Mouse (Mus musculus) embryonic facial prominence, embryonic 10.5 days (tissue): ENCODE data around the gene Podn. TPM values are rescaled to one million over a fixed set of nuclear protein-coding genes. Genes with fewer than 3 reads are reported as not detected.

Source experiments
- DNase-seq: peaks from one replicate; pipeline ENCODE4 v3.0.0-alpha.2; 2017; ENCODE audit warnings: low spot score
- H3K27ac ChIP-seq: fragments of 300-500 bp; sonication (generic); replicated peaks from 2 replicates; pipeline ENCODE4 v1.5.1; 2016; ENCODE audit warnings: mild to moderate bottlenecking
- H3K27me3 ChIP-seq: fragments of 300-500 bp; sonication (generic); replicated peaks from 2 replicates; pipeline ENCODE4 v1.6.1; 2016; ENCODE audit warnings: low read depth, mild to moderate bottlenecking; ENCODE audit not compliant: poor library complexity, severe bottlenecking
- H3K36me3 ChIP-seq: fragments of 300-500 bp; sonication (generic); replicated peaks from 2 replicates; pipeline ENCODE4 v1.6.1; 2016; ENCODE audit warnings: mild to moderate bottlenecking, moderate library complexity
- H3K4me1 ChIP-seq: fragments of 300-500 bp; sonication (generic); 2 replicates; pipeline ENCODE4 v1.6.1; 2016
- H3K4me3 ChIP-seq: fragments of 300-500 bp; sonication (generic); 2 replicates; pipeline ENCODE4 v1.5.1; 2016; ENCODE audit warnings: mild to moderate bottlenecking, moderate library complexity
- H3K9me3 ChIP-seq: fragments of 300-500 bp; sonication (generic); 2 replicates; pipeline ENCODE4 v1.6.1; 2016; ENCODE audit warnings: mild to moderate bottlenecking
- WGBS: fragments of 180-500 bp; shearing (Covaris S2); methylation state at CpG from one replicate; pipeline ENCODE4 v1.1.7; 2016; 5-methylcytosine and 5-hydroxymethylcytosine counted together
- microRNA-seq: library from miRNA; unstranded; fragments of <30 nt; microRNA quantifications from one replicate; pipeline ENCODE4, GENCODE M21; 2017
- polyA plus RNA-seq: library from polyadenylated mRNA; unstranded; fragments of >200 nt; fragmentation: Nextera tagmentation; extraction: Ambion mirVana; gene quantifications from 2 replicates; pipeline ENCODE4 v1.2.1, GENCODE M21; 2016

Podn gene
- polyA plus RNA-seq, 1 experiment from 2014 or later: 0.05 TPM

- H3K27me3 ChIP-seq: no peaks in the 10 kb centered on the region
- no peak within 1 kb of the TSS; the same call in 1 of the 2 replicates for H3K27ac ChIP-seq
- H3K4me1 ChIP-seq: peaks cover 14% of the 10 kb centered on the region
- no peak for DNase-seq
- WGBS: 84% methylated on average over 16 of the region's 16 CpGs
- no peaks in the 10 kb centered on the region for H3K9me3 ChIP-seq
- no peak within 1 kb of the TSS for H3K4me3 ChIP-seq
- no peaks in the 10 kb centered on the region for H3K36me3 ChIP-seq
Observed at GRCm38 (mm10) chr4:107967966-107968682, 128.1 kb downstream of the Podn start, which contains the start of gene Slc1a7. TSS of gene Slc1a7 (plus strand) at chr4:107968332.

GRCm38 (mm10) chr4:107966416-107967109 lies 129.7 kb downstream of the Podn start:
- no peaks in the 10 kb centered on the region for H3K9me3 ChIP-seq
- no peaks in the 10 kb centered on the region for H3K36me3 ChIP-seq
- peaks cover 20% of the 10 kb centered on the region for H3K4me1 ChIP-seq
- 55% methylated on average over 5 of the region's 5 CpGs for WGBS
- no peak overlapping the region for H3K4me3 ChIP-seq
- no peak overlapping the region for H3K27ac ChIP-seq
- 0 out of 2 replicates have a peak, but pooled peaks cover 2% of the 10 kb centered on the region for H3K27me3 ChIP-seq
- no peak for DNase-seq

Small RNAs within 50 kb of the gene (microRNA-seq; reads per million reads assigned to microRNA genes)
- not detected for gene Mir6397

Other genes starting within 250 kb of the Podn start
- 240 and 242 TPM in 2 replicates for gene Magoh, start 216.7 kb downstream of the Podn start, polyA plus RNA-seq
- 102 TPM in 2 replicates for gene 0610037L13Rik, start 206.6 kb downstream of the Podn start, polyA plus RNA-seq
- 35.7 and 38.4 TPM in 2 replicates for gene Cpt2, start 172.8 kb downstream of the Podn start, polyA plus RNA-seq
- not detected in 2 replicates for gene Slc1a7, start 128.1 kb downstream of the Podn start, polyA plus RNA-seq
- gene Scp2, start 48.6 kb upstream of the Podn start, polyA plus RNA-seq: 159 and 163 TPM in 2 replicates
- 27.2 and 27.6 TPM in 2 replicates for gene Echdc2, start 69.0 kb upstream of the Podn start, polyA plus RNA-seq
- not detected in 2 replicates for gene Zyg11a, start 121.6 kb upstream of the Podn start, polyA plus RNA-seq
- gene Zyg11b, start 204.7 kb upstream of the Podn start, polyA plus RNA-seq: 14.7 and 15.4 TPM in 2 replicates
- gene Coa7, start 231.7 kb upstream of the Podn start, polyA plus RNA-seq: 70.4 and 78.9 TPM in 2 replicates